Mouse (Mus musculus) spleen, postnatal 36 days (tissue): Measurements from ENCODE around the gene Tcte1.

Source experiments
- DNase-seq, 2 experiments: peaks; one replicate each; pipeline ENCODE4 v3.0.0; 2022; ENCODE audit warnings: low spot score in 2 of 2, mixed read lengths in 1 of 2

Tcte1 gene

DNA sequence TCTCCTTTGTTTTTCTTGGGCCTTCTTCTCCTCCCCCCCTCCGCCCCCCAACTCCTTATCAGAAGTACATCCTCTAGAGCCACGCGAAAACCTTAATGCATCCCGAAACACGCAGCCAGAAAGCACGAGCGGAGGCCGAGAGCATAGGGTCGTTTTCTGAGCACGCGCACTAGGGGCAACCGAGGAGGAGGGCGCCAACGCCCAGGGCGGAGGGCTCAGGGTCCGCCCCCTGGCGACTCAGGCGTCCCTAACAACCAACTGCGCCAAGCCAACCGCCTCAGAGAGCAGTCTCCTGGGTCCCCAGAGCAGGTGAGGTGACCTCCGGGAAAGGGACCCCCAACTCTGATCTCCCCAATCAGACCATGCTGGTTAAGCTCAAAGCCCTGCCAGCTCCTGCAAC, at the start of gene Tcte1:
TSS of gene Tcte1 (plus strand) at position 172 of the 400 bp plus-strand sequence.
- no peak for DNase-seq

DNA sequence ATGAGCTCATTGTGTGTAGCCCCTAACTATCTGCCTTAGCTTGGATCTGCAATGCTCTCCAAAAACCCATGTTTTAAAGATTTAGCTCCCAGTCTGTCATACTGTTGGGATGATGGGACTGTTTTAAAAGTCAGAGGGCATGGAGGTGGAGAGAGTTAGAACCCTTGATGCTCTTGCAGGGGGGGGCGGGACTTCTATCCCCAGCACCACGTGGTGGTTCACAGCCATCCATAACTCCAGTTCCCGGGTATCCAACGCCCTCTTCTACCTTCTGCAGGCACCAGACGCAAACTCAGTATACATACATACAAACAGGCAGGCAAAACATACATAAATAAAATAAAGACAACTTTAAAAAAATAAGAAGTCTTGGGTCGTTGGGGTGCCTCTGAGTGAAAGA, 49.6 kb upstream of the Tcte1 start:
- DNase-seq: no peak

DNA sequence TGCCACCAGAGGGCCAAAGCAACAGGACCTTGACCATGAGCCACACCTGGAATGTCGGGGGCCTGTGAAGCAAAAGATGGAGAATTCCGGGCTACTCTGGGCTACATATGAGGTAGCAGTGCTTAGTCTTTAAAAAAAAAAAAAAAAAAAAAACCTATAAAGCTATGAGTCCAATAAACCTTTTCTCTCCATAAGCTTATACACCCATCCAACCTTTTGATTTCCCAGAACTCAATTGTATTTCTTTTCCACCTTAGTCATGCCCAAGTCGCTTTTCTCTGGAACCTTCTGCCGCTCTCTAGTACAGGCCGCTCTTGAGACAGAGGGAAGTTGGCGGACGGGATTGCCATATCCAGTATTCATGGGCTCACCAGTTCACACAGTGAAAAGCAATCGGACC, 49.1 kb upstream of the Tcte1 start:
- DNase-seq: no peak

DNA sequence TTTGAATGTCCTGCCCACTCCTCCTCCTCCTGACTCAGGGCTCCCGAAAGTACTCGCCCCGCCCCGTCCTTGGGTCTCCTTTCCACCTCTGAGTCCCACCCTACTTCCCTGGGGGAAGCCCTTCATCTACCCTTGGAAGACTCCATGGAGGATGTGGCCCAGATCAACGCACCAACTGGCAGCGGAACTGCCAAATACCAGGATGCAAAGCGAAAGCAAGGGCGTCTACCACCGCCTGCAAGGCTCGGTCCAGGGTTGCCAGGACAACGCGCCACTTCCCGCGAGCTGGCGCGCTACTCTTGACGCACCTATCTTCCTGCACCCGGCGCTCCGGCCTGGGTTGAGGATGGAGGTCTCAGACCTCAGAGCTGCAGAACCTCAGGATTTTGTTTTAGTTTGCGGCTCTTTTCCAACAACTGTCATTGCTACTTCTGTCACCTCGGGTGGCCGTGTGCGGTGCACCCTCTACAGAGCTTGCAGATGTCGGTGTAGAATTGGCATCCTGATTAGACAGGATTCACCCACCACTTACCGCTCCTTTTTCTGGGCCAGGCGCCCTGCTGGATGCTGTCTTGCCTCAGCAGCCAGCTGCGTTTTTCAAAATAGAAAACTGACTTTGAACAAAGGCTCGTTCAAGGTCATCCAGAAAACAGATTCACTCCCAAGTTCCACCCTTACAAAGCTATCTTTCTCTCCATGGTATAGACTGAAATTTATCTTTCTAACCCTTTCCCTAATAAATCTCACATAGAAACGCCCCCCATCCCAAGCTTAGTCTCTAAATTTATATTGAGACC, 48.4 kb upstream of the Tcte1 start, which contains the start of gene Spats1:
TSS of gene Spats1 (minus strand) at position 747 of the 797 bp plus-strand sequence.
- peak; percentile 29 to 30 for DNase-seq

DNA sequence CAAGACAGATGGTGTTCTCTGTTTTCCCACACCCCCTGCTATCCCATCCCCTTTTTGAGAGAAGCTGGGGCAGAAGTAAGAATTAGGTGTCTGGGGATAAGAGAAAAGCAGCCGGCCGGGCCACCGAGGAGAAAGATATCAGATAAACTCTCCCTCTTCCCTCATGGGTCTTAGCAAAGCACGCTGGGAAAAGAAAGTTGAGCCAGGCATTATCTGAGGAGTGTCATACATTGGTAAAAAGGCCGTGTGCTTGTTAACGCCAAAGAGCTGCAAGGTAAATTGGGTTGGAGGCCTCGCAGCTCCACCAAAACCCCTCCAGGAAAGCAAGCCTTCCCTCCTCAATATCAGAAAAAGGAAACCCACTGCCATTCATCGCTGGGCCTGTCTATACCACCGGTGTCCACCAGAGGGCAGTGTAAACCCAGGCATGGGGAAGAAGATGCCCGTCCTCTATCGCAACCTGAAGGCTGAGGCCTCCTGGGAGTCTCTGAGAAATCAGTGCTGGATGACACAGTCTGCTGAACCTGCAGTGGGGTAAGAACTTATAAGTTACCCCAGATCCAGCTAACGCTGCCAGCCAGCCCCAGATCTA, 44.9 kb upstream of the Tcte1 start:
- DNase-seq: peak; percentile 61 to 71

DNA sequence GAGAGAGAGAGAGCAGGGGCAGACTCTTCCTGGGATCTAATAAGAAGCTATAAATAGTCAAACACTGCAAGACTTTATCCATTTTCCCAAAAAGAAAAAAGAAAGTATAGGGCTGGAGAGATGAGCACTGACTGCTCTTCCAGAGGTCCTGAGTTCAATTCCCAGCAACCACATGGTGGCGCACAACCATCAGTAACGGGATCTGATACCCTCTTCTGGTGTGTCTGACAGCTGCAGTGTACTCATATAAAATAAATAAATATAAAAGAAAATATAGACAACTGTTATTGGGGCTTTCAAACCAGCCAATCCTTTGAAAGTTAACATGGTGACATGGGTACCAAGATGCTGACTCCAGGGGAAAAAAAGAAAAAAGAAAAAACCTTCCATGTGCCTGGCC, 42.8 kb upstream of the Tcte1 start:
- DNase-seq: no peak

DNA sequence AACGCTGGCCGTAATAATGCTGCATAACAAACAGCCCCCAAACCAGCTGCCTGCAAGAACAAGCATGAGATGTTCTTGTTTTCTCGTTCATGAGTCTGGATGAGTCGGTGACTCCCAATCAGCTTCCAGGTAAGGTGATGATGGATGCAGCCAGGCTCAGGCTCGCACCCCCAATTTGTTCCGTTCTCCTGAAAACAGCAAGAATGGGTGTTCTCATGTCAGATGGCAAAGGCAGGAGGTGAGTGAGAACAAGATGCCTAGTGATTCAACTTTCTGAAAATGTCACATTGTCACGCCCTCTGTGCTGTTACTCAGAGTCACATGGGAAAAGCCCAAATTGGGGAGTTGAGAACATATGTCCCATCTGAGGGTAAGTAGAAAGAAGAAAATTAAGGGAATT, 37.7 kb upstream of the Tcte1 start:
- no peak for DNase-seq

DNA sequence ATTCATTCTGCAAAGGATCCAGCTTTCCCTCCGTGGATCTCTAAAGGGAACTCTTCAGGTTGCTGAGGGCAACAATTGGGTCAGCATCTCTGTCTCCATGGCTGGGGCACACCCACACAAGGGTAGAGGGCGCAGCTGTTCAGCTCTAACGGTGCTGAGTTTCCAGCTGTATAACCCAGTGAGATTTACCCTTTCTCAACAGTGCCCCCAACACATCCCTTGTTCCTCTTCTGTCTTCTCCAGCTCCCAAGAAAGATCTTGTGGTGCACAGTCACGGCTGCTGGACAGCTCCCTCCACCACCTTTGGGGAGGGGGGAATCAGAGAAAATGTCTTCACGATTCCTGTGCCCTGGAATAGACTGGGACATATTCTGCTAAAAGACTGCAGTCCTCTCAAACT, 36.0 kb upstream of the Tcte1 start:
- no peak for DNase-seq

DNA sequence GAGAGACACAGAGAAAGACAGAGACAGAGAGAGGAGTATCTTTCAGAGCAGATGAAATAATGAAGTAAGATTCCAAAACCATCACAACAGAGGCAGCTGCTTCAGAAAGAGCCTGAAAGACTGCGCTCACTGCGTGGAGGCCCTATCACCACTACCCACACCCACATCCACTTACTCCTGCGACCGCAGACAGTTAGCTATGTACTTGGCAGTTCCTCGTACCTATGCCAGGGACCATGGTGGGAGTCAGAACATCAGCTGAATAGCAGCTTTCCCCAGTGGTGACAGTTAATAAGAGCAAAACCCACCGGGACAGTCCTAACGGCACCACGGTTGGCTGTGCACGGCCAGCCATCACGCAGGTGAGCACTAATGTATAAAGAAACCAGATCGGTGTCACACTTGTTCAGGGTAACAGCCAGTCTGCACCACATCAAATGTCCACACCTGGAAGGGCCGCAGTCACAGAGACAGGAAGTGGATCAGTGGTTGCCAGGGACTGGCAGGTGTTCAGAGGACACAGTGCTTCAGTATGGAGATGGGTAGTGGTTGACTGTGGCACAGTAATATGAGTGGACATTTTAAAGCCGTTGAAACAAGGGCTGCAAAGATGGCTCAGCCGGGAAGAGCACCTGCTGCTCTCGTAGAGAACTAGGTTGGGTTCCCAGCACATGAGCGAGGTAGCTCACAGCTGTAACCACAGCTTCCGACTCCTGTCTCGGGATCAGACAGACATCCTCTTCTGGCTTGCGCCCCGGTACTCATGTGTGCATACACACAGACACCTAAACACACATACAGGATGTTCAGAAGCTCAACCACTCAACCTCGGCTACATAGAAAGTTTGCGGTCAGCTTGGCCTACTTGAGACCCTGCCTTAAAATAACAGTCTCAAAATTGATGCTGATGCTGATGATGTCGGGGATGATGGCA, 34.6 kb upstream of the Tcte1 start:
- no peak for DNase-seq

DNA sequence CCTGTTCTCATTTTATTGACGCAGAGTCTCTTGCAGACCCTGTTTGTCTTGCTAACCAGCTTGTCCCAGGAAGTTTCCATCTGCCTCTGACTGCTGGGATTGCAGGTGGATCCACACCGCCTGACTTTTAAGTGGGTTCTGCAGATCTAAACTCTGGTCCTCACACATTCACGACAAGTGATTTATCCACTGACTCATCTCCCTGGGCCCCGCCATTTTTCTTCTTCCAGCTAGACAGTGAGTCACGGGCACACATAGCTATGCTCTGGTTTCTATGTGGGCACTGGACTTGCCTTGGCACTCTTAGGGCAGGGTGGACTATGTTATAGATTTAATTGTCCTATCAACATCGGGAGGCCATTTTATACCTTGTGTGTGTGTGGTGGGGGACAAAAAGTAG, 33.5 kb upstream of the Tcte1 start:
- DNase-seq: no peak

DNA sequence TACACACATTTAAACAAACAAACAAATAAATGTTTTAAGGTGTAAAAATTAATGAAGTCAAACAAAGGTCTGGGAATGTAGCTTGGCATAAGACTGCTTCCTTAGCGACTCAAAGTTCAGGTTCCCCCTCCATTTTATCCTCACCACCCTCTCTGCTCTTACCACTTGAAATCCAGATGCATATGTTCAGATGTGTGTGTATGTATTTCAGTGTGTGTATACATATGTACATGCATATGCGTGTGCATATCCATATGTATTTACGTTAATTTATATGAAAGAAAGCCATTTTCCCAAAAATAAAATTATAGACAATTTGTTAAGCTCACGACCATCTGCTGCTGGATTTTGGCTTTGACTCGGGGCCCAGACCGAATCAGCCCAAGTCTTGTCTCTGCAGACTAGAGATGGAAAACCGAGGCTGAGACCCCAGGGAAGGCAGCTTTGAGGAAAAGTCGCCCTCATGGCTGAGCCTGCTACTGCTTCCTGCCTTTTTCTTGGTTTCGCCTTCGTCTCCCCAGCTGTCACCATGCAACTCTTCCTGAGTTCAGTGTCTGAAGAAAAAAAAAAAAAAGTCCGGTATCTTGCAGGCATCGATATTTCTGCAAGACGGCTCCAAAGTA, 32.6 kb upstream of the Tcte1 start:
- no peak for DNase-seq

DNA sequence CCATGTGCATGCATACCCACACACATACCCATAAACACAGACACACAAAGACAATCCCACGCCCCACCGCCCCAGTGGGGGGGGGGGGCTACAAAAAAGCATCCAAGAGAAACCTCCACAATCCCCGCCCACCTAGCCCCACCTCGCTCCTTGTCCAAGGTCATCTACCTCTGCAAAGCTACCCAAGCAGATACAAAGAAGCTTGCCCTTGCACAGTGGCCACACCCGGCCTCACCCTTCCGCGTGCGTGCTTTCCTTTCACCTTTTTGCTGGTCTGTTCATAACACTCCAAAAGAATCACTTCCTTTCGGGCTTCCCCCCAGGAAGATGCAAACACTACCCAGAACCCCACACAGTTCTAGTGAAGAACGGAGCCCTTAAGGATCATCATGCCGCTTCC, 27.8 kb upstream of the Tcte1 start:
- no peak for DNase-seq

DNA sequence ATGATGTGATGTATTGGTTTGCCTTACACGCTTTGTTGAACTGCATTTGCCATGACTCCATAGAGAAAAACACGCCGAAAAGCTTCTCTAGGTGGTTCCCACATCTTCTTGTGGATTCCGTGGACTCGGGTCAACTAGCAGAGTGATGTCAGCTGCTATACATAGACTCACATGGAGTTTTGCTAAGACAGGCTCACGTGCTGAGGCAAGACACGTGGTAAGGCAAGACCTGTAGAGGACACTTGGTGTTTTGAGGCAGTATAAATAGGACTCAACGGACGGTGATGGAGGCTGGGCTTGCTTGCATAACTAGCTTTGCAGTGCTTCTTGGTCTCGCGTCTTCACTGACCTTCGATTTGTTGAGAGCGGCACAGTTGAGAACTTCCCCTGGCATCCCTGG, 24.8 kb upstream of the Tcte1 start:
- DNase-seq: no peak

DNA sequence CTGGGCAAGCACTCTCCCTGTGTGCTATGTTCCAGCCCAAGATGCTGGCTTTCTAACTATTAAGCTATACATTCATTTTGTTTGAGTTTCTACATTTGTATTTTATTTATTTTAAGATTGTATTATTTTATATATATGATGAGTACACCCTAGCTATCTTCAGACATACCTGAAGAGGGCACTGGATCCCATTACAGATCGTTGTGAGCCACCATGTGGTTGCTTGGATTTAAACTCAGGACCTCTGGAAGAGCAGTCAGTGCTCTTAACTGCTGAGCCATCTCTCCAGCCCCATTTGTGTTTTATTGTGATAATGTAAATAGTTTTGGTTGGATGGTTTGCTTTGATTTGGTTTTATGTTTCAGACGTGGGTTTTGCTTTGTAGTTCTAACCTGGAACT, 23.7 kb upstream of the Tcte1 start:
- no peak for DNase-seq

DNA sequence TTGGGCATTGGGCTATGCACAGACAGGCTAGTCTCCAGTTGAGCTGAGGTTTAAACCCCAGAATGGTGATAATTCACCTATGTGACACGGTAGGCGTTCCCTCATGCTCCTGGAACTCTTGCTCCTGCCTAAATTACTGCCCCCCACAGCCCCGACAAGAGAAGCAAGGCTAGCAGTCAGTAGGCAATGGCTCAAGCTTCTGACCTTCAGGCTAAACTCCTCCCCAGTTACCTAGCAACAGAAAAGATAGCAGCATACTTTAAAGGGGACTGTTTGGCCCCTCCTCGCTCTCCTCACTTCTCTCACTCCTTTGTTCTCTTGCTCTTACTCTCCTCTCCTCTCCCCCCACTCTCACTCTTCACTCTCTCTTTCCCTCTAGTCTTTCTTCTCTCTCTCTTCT, 22.3 kb upstream of the Tcte1 start:
- DNase-seq: no peak

DNA sequence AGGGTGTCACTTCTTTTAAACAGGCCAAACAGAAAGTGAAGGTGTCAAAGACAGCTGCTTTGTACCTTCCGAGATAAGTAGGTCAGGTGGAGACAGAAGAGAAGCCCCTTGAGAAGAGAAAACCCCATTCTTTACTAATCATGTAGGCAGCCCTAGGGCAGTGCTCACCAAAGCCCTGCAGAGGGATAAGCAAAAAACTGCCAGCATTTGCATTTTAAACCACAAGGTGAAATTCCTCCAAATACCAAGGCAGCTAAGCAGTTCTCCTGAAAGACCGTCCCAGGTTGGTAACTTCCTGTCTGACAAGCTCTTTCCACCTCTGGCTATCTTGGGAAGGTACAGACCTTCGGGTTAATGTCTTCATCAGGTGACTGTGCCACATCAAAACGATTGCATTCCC, 20.9 kb upstream of the Tcte1 start:
- DNase-seq: no peak

DNA sequence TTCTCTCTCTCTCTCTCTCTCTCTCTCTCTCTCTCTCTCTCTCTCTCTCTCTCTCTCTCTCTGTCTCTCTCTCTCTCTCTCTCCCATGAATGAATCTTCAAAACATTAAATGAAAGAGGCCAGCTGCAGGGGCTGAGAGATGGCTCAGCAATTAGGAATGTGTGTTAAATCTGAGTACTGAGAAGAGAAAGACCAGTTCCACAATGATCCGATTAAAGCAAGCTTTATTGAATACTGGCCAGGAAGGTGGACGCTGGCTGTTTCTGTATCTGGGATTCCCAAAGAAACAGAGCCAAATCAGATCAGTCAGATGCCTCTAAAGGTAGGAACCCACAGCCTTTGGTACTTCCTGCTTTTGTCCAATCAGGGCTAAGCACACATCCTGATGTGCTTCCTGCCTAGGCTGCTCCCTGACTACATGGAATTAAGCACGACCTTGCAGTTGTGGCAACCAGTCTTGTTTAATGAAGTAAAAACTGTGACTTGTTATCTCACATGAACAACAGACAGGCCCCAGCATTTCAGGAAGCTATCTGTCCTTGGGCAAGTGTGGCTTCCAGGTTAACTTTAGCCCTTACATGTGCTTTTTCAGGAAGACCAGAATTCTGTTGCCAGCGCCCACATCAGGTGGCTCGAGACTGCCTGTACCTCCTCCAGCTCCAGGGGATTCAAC, 19.8 kb upstream of the Tcte1 start:
- no peak for DNase-seq

DNA sequence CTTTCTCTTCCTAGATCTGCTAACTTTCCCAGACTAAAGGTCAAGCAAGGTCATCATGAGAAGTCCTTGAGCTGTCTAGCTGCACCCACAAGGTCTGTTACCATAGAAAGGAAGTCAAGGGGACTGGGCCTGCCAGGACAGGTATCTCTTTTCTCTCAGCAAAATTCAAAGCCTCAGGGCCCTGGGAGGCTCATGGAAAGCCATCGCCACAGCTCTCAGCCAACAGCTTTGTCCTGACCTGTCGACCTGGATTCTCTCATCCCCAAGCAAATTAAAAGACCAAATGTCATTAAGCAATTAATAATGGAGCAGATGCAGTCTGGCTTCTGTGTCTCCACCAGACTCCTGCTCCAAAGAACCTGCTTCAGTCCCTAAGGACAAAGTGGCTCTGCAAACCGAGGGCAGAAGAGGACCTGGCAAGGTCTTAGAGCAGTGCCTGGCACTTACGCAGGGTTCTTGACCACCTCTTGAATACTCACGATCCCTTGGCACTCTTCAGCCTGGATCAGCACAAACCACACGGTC, 17.2 kb upstream of the Tcte1 start:
- no peak for DNase-seq

DNA sequence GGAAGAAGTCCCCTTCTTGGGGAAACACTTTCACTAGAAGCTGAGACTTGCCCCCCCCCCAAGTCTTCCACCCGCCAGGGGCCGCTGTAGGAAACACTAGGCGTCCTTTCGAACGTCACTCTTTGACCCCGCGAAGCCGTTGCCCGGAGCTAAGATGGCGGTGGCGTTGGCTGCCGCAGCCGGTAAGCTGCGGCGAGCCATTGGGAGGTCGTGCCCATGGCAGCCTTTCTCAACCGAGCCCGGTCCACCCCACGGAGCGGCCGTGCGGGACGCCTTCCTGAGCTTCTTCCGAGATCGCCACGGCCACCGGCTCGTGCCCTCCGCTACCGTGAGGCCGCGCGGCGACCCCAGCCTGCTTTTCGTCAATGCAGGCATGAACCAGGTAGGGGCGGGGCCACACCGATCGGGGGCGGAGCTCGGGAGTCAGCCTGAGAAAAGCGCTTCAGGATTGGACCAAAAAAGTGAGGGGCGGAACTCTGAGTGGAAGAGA, 16.5 kb upstream of the Tcte1 start, which contains the start of gene Aars2:
TSS of gene Aars2 (plus strand) at position 142 of the 490 bp plus-strand sequence.
- DNase-seq: peak; percentile 89 to 91

DNA sequence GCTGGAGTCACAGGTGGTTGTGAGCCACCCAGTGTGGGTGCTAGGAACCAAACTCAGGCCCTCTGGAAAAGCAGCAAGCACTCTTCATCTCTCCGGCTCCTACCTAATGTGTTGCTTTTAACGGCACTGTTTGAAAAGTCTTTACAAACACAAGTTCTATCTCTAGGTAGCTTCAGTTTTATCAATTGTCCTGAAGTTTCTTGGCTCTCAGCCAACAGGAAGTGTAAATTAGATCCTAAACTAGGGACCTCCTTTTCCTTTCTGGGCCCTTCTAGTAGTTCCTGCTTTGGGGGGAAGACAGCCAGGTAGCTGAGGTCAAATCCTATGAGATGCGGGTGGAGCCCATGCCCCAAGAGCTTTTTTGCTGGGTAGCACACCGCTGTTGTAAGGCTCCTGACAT, 12.4 kb upstream of the Tcte1 start:
- DNase-seq: no peak

DNA sequence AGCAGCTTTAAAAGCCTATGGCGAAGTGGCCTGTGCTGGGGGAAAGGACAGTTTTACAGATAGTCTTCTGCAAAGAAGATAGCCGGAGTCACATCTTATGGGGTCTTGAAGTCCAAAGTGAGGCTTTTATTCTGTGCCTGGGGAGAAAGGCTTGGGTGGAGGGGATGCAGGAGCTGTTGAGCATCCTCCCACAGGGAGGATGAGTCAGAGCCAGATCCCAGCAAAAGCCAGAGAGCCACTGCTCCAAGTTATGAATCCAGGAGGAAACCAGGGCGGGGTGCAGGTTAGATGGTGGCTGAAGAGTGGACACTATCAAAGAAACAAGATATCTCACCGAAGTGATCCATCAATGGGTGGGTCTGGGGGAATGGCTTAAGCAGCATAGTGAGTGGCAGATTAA, 11.5 kb upstream of the Tcte1 start:
- no peak for DNase-seq
